Mouse (Mus musculus): ENCODE data around the gene Hist1h4h.
A peak's percentile ranks its signal among the peaks of the same experiment; 100 is the strongest.

Hist1h4h gene

GRCm38 (mm10) chr13:23513517-23513916, 17.3 kb upstream of the Hist1h4h start:
- DNase-seq: no peak

GRCm38 (mm10) chr13:23515281-23515680, 15.6 kb upstream of the Hist1h4h start:
- DNase-seq: no peak

DNA sequence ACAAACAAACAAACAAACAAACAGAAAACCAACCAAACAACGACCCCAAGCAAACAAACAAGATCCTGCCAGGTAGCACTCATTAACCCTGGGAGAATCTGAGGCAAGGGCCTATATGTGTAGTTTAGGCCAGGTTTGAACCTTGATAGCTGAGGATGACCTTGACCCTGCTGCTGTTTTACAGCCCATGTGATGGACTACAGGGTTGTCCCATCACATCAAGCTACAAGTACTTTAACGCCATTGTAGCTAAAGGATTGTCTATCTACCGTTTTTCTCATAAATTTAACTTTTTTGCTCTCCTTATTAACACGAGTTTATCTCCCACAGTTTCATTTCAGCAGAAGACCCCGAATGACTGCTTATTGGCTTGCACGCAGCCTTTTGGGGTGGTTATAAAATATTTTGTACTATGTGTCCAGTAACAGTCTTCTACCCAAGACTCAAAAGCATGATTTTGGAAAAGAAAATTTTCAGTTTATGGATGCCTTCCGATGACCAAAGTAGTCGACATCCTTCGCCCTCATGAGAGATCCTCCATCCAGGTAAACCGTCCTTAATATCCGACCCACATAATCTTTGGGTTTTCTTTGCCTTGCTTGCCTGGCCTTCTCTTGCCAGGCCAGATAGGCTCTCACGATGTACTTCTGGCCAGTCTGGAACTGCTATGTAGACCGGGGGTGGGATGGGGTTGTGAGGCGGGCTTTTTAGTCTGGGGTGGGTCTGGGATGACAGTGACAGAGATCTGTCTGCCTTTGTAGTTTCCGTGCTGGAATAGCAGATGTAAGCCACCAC, 14.8 kb upstream of the Hist1h4h start:
- DNase-seq: no peak

DNA sequence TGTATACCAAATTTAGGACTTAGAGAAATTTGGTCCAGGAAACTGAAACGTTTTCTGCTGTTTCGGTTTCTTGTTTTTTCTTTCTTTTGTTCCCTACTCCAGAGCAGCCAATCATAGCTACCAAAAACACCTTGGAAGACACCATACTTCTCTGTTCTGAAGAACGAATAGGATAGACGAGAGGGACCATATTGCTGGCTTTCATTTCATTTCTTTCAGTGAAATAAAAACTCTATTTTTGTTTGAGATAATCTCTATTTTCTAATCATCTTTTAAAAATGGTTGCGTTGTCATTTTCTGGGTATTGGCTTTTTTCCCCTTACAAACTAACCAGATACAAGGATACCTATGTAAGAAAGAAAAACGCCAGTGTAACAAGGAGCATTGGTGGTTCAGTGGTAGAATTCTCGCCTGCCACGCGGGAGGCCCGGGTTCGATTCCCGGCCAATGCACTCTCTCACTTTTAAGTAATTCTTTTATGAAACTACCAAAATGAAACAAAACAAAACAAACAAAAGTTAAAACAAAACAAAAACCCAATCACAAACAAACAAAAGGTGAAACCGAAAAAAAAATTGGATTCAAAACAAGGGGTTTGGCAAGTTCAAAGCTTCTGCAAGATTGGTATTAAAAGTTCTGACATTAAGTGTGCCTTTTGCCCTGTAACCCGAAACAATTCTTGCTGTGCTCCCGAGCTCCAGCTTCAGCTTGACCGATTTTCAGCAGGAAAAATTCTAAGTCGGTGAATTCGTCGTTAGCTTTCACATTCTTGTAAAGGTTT, 13.8 kb upstream of the Hist1h4h start:
- DNase-seq: peak; percentile 78 to 89

DNA sequence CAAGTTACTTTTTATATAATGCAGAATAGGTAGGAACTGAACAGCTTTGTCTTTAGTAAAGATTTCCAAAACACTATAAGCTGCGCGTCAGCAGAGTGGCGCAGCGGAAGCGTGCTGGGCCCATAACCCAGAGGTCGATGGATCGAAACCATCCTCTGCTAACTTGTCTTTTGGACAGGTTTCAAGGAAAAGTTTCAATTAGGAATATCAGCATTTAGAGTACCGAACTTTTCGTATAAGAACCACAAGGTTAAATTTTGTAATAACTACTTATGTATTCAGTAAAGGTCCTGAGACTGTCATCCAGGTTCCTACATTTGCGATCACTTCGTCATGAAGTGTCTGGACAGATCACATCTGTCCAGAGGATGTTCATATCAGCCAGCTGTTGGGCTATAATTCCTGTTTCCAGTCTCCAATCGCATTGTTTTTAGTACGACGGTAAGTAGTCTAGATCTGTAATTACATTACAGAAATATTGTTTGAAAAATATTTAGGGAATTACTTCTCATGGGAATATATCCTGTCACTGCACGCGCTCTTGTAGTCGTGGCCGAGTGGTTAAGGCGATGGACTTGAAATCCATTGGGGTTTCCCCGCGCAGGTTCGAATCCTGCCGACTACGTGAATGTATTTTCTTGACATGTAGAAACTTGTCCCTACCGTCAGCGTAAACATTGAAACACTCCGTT, 13.1 kb upstream of the Hist1h4h start:
- peak; percentile 89 to 90 for DNase-seq

- DNase-seq: no peak
These were observed 12.6 kb upstream of the Hist1h4h start for GRCm38 (mm10) chr13:23518295-23518603.

GRCm38 (mm10) chr13:23518885-23519284, 12.0 kb upstream of the Hist1h4h start:
- DNase-seq: peak; percentile 74 to 77

DNA sequence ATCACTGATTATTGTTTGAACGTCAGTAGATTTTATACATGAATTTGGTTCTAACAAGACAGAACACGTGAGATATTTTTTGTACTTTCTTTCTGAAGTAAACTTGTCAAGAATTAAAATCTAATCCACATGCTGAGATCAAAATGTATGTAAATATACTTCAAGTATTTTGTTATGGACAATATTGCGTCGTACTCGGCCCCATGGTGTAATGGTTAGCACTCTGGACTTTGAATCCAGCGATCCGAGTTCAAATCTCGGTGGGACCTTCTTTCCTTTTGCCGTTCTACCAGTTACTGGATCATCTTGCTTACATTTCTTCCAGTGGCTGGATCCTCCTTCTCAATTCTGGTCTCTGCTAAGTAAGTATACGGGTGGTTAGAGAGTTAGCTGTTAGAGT, 11.4 kb upstream of the Hist1h4h start:
- peak; percentile 76 to 79 for DNase-seq

DNA sequence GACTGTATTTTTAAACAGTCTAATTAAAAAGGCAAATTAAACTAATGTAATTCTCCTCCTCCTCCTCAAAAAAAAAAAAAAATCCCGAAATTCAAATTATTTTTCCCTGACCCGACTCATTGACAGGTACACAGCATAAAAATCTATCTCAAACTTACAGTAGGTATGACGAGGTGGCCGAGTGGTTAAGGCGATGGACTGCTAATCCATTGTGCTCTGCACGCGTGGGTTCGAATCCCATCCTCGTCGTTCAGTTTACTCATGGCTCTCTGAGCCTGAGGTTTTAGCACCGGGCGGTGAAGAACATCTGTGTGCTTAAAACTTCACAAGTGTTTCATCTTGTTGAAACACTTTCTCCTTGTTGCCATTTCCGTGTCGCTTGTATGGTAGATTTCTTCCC, 9.1 kb upstream of the Hist1h4h start:
- DNase-seq: peak; percentile 74 to 82

DNA sequence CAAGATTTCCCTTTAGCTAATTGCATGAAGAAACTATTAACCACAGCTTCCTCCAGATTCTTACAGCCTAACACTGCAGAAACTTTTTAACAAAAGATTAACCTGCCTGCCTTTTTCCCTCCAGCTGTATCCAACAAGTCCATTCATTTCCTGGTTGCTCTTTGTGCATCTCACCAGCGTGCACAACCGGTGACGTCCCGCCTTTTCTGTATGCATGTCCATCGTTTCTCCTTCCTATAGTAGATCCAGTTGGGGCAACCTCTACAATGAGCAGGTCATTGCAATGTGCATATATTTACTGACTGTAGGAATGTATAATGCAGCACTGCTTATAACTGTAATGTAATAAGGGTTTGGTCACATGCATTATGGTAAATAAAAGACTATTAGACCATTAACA, 6.9 kb upstream of the Hist1h4h start:
- DNase-seq: no peak

DNA sequence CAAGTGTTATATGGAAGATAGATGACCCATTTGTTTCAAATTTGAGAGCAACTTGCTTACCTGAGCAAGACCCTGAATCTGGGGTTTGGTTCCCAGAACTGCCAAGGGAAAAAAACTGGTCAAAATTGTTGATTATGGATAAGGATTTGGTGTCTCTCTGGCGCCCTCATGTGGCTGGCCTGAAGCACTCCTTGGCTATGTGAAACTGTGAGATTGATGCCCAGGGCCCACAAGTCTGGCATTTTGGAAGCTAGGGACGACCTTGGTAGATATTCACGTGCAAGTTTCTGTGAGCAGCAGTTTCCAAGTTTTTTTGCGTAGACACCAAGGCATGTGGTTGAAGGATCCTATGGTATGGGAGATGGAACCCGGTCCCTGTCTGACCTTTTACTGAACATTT, 6.2 kb upstream of the Hist1h4h start:
- peak; percentile 60 to 82 for DNase-seq

- peak in 1 of 2 experiments; percentile 7 for DNase-seq
These were observed 4.9 kb upstream of the Hist1h4h start for GRCm38 (mm10) chr13:23525901-23526300.

DNA sequence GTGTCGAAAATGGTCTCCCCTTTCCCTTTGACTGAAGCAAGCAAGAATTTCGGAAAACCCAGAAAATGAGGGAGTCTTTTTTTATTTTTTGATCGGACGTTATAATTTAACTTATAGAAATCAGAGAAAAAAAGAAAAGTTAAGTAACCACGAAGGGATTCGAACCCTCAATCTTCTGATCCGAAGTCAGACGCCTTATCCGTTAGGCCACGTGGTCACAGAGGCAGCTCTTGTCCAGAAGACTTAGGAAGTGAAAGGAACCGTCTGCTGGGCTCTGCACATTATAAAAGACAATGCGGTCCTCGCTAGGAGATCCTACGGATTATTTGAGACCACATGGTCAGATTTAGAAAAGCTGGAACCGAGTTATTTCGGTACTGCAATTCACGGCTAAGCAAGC, 4.5 kb upstream of the Hist1h4h start:
- DNase-seq: peak; percentile 90 to 91

- no peak for DNase-seq
These were observed 1.8 kb upstream of the Hist1h4h start for GRCm38 (mm10) chr13:23529005-23529404.

DNA sequence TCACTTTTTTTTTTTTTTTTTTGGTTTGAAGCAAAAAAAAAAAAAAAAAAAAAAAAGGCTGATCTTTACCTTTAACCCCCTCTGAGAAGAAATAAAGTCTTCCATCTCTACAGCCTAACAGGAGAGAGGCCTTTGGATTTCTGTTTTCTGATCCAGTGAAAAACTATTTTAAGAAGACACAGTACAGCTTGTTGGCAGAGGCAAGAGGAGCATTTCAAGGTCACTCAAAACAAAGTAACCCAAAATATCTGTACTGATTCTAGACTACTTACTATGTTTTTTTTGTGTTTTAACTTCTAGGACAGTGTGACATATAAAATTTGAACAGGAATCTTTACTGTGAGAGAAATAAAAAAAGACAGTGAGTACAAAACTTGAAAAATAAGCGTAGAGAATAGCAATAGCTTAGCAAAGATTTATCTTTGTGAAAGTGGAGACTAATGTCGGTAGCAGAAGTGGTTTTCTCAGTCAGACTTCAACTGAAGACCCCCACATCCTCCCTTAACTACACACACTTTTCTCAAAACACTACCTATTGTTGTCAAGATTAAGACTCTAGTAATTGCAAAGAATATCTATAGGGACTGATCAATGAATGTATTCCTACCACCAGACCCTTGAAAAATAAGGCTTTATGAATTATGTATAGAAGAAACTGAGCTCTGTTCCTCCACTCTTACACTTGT, 1.2 kb upstream of the Hist1h4h start:
- DNase-seq: no peak

- peak; percentile 58 to 66 for DNase-seq
These were observed 509 bp upstream of the Hist1h4h start for GRCm38 (mm10) chr13:23530181-23530900.

DNA sequence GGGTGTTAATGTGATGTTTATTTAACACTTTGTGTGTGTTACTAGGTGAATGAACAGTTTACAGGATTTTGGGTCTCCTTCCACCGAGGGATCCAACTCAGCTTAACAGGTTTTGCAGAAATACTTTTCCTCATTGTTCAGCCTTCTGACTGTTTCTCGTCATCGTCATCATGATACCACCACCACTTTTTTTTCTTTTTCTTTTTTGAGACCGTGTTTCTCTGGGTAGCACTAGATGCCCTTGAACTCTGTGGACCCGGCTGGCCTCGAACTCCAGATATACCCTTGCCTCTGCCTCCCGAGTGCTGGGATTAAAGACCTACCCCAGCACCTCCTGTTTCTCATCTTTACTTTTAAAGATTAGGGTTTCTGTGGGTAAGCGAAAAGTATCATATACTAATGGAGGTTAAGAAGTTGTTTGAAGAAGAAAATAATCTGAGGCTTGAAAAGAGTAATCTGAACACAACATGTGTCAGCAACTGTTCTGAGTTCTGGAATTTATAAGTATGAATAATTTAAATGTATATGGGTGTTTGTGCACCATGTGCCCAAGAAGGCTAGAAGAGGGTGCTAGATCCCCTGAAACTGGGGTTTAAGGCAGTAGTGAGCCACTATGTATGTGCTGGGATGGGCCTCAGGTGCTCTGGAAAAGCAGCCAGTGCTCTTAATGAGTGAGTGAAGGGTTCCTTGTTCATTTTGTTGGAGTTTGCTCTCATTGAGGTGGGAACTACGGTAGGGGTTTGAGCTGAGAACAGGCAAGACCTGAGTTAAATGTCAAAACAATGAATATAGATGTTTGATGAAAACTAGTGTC, 1.6 kb downstream of the Hist1h4h start:
- no peak for DNase-seq

DNA sequence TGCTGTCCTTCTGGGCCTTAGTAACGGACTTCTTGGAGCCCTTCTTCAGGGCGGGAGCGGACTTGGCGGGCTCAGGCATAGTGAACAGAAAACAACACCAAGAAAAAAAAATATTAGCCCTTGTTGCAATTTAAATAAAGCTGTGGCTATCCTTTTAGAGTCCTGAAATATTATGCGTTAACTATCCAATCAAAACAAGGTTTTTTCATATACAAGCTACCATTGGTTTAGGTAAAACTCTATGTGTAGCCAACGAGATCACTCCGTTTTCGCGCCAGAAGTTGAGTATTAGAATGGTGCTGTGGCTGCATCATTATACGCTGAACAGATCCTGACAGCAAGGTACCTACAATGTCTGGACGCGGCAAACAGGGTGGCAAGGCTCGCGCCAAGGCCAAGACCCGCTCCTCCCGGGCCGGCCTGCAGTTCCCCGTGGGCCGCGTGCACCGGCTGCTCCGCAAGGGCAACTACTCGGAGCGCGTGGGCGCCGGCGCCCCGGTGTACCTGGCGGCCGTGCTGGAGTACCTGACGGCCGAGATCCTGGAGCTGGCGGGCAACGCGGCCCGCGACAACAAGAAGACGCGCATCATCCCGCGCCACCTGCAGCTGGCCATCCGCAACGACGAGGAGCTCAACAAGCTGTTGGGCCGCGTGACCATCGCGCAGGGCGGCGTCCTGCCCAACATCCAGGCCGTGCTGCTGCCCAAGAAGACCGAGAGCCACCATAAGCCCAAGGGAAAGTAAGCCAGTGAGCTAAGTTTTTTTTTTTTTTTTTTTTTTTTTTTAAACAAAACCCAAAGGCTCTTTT, 2.9 kb downstream of the Hist1h4h start, which contains the start of gene Hist1h2af:
Gene Hist1h2af, plus strand, starts transcription at position 347 of the 808 bp plus-strand sequence.
- DNase-seq: peak; percentile 70 to 75

- DNase-seq: no peak
These were observed 3.7 kb downstream of the Hist1h4h start for GRCm38 (mm10) chr13:23534368-23535131.

Measured in kidney, postnatal 36 days (tissue).